Mouse (Mus musculus) liver, embryonic 11.5 days (tissue): ENCODE results near the gene Pla2g15. TPM values are rescaled to one million over a fixed set of nuclear protein-coding genes. Genes with fewer than 3 reads are reported as not detected.
A peak's percentile ranks its signal among the peaks of the same experiment; 100 is the strongest.

Source experiments
- ATAC-seq: fragments of 200-750 bp; cut with Nextera tagmentation; replicated peaks from 2 replicates; pipeline ENCODE4 v1.8.0; 2017; ENCODE audit warnings: moderate number of reproducible peaks, mild to moderate bottlenecking, moderate TSS enrichment, moderate library complexity; ENCODE audit not compliant: low FRiP score
- DNase-seq: peaks from one replicate; pipeline ENCODE4 v3.0.0-alpha.2; 2017; ENCODE audit warnings: low spot score
- H3K27ac ChIP-seq: fragments of 300-500 bp; sonication (generic); 2 replicates; pipeline ENCODE4 v1.5.1; 2014; ENCODE audit warnings: mild to moderate bottlenecking, low read depth, low read length, control low read depth
- H3K27me3 ChIP-seq: fragments of 300-500 bp; sonication (generic); replicated peaks from 2 replicates; pipeline ENCODE4 v1.6.1; 2014; ENCODE audit warnings: low read length, mixed read lengths; ENCODE audit not compliant: control insufficient read depth, insufficient read depth
- H3K36me3 ChIP-seq: fragments of 300-500 bp; sonication (generic); 2 replicates; pipeline ENCODE4 v1.6.1; 2014; ENCODE audit warnings: mild to moderate bottlenecking, low read length, moderate library complexity, mixed read lengths; ENCODE audit not compliant: control insufficient read depth, insufficient read depth
- H3K4me1 ChIP-seq: fragments of 300-500 bp; sonication (generic); replicated peaks from 2 replicates; pipeline ENCODE4 v1.6.1; 2014; ENCODE audit warnings: low read length, mixed read lengths; ENCODE audit not compliant: control insufficient read depth, insufficient read depth
- H3K4me2 ChIP-seq: fragments of 300-500 bp; sonication (generic); 2 replicates; pipeline ENCODE4 v1.6.1; 2014; ENCODE audit warnings: mild to moderate bottlenecking, control low read depth, moderate library complexity
- H3K4me3 ChIP-seq: fragments of 300-500 bp; sonication (generic); 2 replicates; pipeline ENCODE4 v1.5.1; 2014; ENCODE audit warnings: low read depth, low read length, control low read depth
- H3K9ac ChIP-seq: fragments of 300-500 bp; sonication (generic); 2 replicates; pipeline ENCODE4 v1.6.1; 2014; ENCODE audit warnings: low read depth, low read length, control low read depth
- H3K9me3 ChIP-seq: fragments of 300-500 bp; sonication (generic); 2 replicates; pipeline ENCODE4 v1.6.1; 2016; ENCODE audit warnings: low read length, inconsistent platforms, mixed read lengths; ENCODE audit not compliant: control insufficient read depth
- WGBS: fragments of 180-500 bp; shearing (Covaris S2); extraction: QIAGEN DNeasy Blood & Tissue Kit; methylation state at CpG from one replicate; pipeline ENCODE4 v1.1.7; 2014; 5-methylcytosine and 5-hydroxymethylcytosine counted together
- polyA plus RNA-seq: library from polyadenylated mRNA; unstranded; fragments of >200 nt; fragmentation: Nextera tagmentation; extraction: Ambion mirVana; gene quantifications from 2 replicates; pipeline ENCODE4 v1.2.1, GENCODE M21; 2014

Pla2g15 gene
- polyA plus RNA-seq, 1 experiment from 2014 or later: 9.2 TPM

DNA sequence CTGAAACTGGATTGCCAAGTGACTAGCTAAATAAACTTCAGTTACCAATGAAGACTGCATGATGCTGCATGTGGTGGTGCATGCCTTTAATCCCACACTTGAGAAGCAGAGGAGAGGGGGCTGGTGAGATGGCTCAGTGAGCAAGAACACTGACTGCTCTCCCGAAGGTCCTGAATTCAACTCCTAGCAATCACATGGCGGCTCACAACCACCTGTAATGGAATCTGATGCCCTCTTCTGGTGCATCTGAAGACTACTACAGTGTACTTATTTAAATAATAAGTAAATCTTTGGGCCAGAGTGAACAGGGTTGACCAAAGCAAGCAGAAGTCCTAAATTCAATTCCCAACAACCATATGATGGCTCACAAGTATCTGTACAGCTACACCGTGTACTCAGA is 26.8 kb upstream of the Pla2g15 start:
- Histone ChIP-seq H3K4me2 (no peak overlapping the region), H3K4me1 (no peaks in the 10 kb centered on the region), H3K9ac (no peak overlapping the region), H3K4me3 (no peak overlapping the region), H3K27ac (no peak overlapping the region), H3K36me3 (peaks cover 8% of the 10 kb centered on the region; the same call in 1 of the 2 replicates), H3K9me3 (no peaks in the 10 kb centered on the region), H3K27me3 (no peaks in the 10 kb centered on the region)
- 88% methylated on average over 3 of the region's 3 CpGs for WGBS
- DNase-seq (no peak), ATAC-seq (no peak)

DNA sequence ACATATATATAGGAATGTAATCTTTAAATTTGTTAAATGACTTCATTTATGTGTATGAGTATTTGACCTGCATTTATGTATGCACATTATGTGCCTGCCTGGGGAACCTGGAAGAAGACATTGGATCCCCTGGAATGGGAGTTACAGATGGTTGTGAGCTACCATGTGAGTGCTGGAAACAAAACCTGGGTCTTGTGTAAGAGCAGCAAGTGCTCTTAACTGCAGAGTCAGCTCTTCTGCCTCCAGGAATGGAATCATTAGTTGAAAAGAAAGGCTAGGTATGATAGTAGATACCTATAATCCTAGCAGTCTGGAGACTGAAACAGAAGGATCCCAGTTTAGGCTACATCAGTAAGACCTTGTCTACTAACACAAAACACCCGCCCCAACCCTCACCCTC is 24.1 kb upstream of the Pla2g15 start:
- Histone ChIP-seq H3K36me3 (peaks cover 9% of the 10 kb centered on the region; the same call in 1 of the 2 replicates), H3K27me3 (no peaks in the 10 kb centered on the region), H3K4me3 (no peak overlapping the region), H3K9me3 (no peaks in the 10 kb centered on the region), H3K4me2 (no peak overlapping the region), H3K9ac (no peak overlapping the region), H3K4me1 (no peaks in the 10 kb centered on the region), H3K27ac (no peak overlapping the region)
- ATAC-seq (no peak), DNase-seq (no peak)
- WGBS: 86% methylated on average over 1 of the region's 1 CpGs

DNA sequence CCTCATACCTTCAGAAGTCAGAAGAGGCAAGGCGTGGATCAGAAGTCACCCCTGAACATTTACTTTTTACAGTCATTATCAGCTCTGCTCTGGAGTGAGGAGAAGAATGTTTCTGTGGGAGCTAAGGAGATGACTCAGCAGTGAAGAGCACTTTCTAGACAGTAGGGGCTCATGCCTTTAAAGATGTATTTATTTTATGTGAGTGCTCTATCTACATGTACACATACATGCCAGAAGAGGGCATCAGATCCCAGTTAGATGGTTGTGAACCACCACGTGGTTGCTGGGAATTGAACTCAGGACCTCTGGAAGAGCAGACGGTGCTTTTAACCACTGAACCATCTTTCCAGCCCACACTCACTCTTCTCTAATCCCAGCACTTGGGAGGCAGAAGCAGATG is 23.1 kb upstream of the Pla2g15 start:
- ATAC-seq: 0 out of 2 replicates have a peak, but pooled peaks have one; percentile 36
- no peak overlapping the region for H3K27ac ChIP-seq
- H3K4me1 ChIP-seq: peaks cover 5% of the 10 kb centered on the region; the same call in 1 of the 2 replicates
- H3K4me3 ChIP-seq: no peak overlapping the region
- H3K27me3 ChIP-seq: no peaks in the 10 kb centered on the region
- H3K9me3 ChIP-seq: no peaks in the 10 kb centered on the region
- H3K9ac ChIP-seq: no peak overlapping the region
- H3K4me2 ChIP-seq: no peak overlapping the region
- WGBS: 66% methylated on average over 3 of the region's 3 CpGs
- H3K36me3 ChIP-seq: peaks cover 14% of the 10 kb centered on the region; the same call in 1 of the 2 replicates
- no peak for DNase-seq

DNA sequence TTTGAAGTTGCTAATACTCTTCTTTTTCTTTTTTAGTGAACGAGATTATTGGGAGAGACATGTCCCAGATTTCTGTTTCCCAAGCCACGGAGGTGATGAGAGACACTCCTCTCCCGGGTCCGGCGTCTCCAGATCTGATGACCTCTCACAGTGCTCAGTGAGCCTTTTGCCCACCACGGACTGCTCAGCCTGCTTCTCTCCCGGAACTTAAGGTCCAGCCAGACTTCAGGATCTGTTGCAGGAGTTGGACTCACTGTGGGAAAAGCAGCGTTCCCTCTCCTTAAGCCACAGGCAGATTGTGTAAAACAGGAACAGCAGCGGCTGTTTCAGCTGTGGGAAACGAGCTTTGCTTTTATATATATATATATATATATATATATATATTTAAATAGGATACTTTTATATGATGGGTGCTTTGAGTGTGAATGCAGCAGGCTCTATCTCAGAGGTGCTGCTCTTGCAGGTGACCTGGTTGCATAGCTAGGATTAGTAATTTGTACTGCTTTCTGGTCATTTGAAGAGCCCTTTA is 22.3 kb upstream of the Pla2g15 start:
- peaks cover 2% of the 10 kb centered on the region; the same call in 1 of the 2 replicates for H3K27me3 ChIP-seq
- DNase-seq (no peak), ATAC-seq (no peak)
- no peaks in the 10 kb centered on the region for H3K9me3 ChIP-seq
- no peak overlapping the region for H3K4me3 ChIP-seq
- no peak overlapping the region for H3K4me2 ChIP-seq
- H3K27ac ChIP-seq: no peak overlapping the region
- H3K36me3 ChIP-seq: peaks cover 19% of the 10 kb centered on the region; the same call in 1 of the 2 replicates
- H3K4me1 ChIP-seq: peaks cover 7% of the 10 kb centered on the region; the same call in 1 of the 2 replicates
- H3K9ac ChIP-seq: no peak overlapping the region
- WGBS: 91% methylated on average over 10 of the region's 10 CpGs

DNA sequence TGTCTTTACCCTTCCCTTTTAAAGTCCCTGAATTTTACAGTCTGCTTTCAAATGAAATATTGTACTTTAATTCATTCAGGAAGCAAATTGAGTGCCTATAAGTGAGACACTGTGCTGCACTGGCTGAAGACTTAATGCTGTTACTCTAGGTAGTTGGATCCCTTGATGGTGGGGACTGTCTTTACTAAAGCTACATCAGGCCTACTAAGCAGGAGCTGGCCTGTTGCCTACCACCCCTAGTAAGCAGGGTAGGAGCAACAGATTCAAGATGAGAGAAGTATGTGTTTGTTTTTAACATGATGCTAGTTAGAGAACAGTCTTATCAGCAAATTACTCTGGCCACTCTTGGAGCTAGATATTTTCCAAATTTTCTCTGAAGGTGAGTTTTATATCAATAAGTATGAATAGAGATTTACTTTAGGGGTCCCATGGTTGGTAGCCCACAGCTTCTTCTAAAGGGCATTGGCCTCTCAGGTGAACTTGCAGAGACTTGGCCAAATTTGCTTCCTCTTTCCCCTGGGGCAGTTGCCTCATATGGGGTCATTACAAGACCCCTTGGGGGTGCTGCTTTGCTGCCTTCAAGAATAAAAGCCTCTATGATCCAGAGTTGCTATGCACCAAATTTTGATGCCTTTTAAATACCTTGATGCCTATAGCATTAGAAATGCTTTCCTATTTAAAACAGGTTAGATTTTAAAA is 20.8 kb upstream of the Pla2g15 start:
- Histone ChIP-seq H3K27ac (no peak overlapping the region), H3K27me3 (peaks cover 14% of the 10 kb centered on the region), H3K36me3 (peaks cover 22% of the 10 kb centered on the region; the same call in 1 of the 2 replicates), H3K9ac (no peak overlapping the region), H3K4me1 (peaks cover 7% of the 10 kb centered on the region; the same call in 1 of the 2 replicates), H3K9me3 (no peaks in the 10 kb centered on the region), H3K4me2 (no peak overlapping the region), H3K4me3 (no peak overlapping the region)
- ATAC-seq (no peak), DNase-seq (no peak)

- Histone ChIP-seq H3K36me3 (peaks cover 22% of the 10 kb centered on the region; the same call in 1 of the 2 replicates), H3K27me3 (peaks cover 20% of the 10 kb centered on the region), H3K4me3 (no peak overlapping the region), H3K9me3 (no peaks in the 10 kb centered on the region), H3K9ac (no peak overlapping the region), H3K4me1 (peaks cover 7% of the 10 kb centered on the region), H3K27ac (no peak overlapping the region), H3K4me2 (no peak overlapping the region)
- DNase-seq (no peak), ATAC-seq (no peak)
- WGBS: 77% methylated on average over 2 of the region's 2 CpGs
These were observed 20.2 kb upstream of the Pla2g15 start for GRCm38 (mm10) chr8:106129997-106130396.

DNA sequence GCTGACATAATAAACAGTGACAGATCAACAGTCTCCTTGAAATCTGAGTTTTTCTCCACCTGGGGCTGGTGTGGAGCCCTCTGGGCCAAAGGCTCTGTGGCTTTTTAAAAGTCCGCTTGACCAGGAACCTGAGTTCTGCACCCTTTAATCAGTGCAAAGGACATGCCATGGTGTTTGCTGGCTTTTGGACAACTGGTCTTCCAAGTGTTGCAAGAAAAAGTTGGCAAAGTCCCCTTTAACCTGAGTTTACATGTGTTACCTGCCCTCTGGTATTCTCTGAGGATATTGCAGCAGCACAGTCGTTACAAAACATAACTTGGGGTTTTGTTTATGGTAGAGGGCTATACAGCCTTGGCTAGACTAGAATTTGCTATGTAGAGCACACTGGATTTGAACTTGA is 19.7 kb upstream of the Pla2g15 start:
- H3K9me3 ChIP-seq: no peaks in the 10 kb centered on the region
- H3K36me3 ChIP-seq: peaks cover 22% of the 10 kb centered on the region; the same call in 1 of the 2 replicates
- DNase-seq (no peak), ATAC-seq (no peak)
- no peak overlapping the region for H3K27ac ChIP-seq
- WGBS: 85% methylated on average over 2 of the region's 2 CpGs
- no peak overlapping the region for H3K4me3 ChIP-seq
- peaks cover 25% of the 10 kb centered on the region for H3K27me3 ChIP-seq
- no peak overlapping the region for H3K9ac ChIP-seq
- peaks cover 7% of the 10 kb centered on the region for H3K4me1 ChIP-seq
- no peak overlapping the region for H3K4me2 ChIP-seq

DNA sequence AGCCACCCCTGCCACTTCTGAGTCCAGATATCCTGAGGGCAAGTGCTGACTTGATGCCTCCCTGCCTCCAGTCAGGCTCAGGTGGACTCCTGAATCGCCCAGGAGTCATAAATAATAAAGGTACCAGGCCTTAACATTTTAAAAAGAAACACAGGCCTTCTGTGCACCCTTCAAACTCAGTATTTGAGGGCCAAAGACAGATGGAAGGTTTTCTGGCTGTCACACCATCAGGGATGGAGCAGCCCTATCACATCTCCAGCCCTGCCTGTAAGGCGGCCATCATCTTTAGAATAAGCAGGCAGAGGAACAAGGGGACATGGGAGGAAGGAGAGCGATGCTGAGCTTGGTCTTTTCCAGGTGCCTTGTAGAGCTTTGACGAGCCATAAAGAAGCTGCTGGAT is 19.2 kb upstream of the Pla2g15 start:
- Histone ChIP-seq H3K4me1 (peaks cover 13% of the 10 kb centered on the region), H3K9ac (no peak overlapping the region), H3K4me2 (no peak overlapping the region), H3K4me3 (no peak overlapping the region), H3K36me3 (peaks cover 22% of the 10 kb centered on the region; the same call in 1 of the 2 replicates), H3K27me3 (peaks cover 30% of the 10 kb centered on the region), H3K27ac (no peak overlapping the region), H3K9me3 (no peaks in the 10 kb centered on the region)
- ATAC-seq (no peak), DNase-seq (no peak)
- 85% methylated on average over 4 of the region's 4 CpGs for WGBS
